Mouse (Mus musculus): ENCODE measurements at regions not wholly inside any gene's neighbourhood (a gene's known extent, or its start where the extent isn't known, plus 50 kb on each side); places are given as distances from the start of the nearest gene placed in this dataset.

DNA sequence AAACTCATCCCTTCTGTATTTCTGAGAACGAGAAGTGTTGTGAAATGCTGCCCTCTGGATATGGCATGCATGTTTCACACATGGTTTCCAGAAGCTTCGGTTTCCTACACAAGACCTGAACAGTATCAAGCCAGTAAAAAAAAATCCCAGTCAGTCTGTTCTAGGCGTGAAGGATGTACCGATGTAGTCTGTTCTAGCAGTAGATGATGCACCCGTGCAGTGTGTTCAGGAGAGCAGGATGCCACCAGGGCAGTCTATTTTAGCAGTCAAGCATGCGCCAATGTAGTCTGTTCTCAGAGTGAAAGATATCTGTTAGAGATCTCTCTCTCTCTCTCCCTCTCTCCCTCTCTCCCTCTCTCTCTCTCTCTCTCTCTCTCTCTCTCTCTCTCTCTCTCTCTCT lies 162.0 kb downstream of the 4930544G11Rik start:
- DNase-seq (ENCODE audit: low spot score, missing footprints) = no peak
- no peaks in the 10 kb centered on the region for H3K4me1 ChIP-seq (ENCODE audit: control insufficient read depth, insufficient read depth, low read length)

DNA sequence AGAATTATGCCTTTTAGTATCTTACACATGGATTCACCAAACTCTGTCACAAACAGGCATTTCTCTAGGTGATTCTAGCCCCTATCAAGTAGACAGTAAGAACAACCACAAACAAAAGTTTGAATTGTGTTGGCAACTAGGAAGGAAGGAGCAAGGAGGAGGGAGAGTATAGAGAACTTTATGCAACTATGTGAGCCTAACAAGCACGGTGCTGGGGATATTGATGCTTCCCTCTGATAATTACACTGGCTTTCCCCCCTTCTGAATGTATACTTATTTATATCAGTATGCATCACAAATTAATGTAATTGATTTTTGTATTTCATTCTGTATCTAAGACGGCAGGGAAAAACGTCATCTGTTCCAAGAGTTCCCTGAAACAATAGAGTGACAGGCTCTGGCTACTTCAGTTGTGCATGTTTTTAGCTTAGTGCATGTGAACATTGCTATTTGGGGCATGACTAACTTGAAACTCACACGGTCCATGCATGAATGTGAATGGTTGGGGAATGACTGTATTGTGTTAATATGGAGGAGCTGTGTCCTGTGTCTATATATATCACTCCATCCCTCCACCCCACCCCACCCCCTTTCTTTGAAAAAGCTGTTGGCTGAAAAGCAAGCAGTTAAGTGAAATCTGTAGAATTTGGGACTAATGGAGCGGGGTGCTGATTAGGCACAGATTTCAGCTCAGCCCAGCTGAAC lies 169.2 kb downstream of the 4930544G11Rik start:
- Histone ChIP-seq H3K27me3 (ENCODE audit: control insufficient read depth, insufficient read depth, low read length) (no peaks in the 10 kb centered on the region), H3K9ac (ENCODE audit: low read length) (no peak overlapping the region), H3K9me3 (ENCODE audit: control insufficient read depth, low read length) (no peaks in the 10 kb centered on the region), H3K36me3 (ENCODE audit: control insufficient read depth, insufficient read depth, low read length) (no peaks in the 10 kb centered on the region), H3K4me3 (ENCODE audit: low read depth, low read length) (no peak overlapping the region), H3K27ac (ENCODE audit: low read depth, low read length) (no peak overlapping the region), H3K4me2 (no peak overlapping the region), H3K4me1 (ENCODE audit: control insufficient read depth, insufficient read depth, low read length) (no peaks in the 10 kb centered on the region)
- ATAC-seq (ENCODE audit: low FRiP score) (no peak), DNase-seq (ENCODE audit: low spot score, missing footprints) (no peak)
- 80% methylated on average over 5 of the region's 5 CpGs for WGBS

More for the DNA sequence above, 162.0 kb downstream of the 4930544G11Rik start:
- Histone ChIP-seq H3K4me3 (ENCODE audit: low read depth, low read length) (no peak overlapping the region), H3K27ac (ENCODE audit: low read depth, low read length) (no peak overlapping the region), H3K9me3 (ENCODE audit: control insufficient read depth, low read length) (no peaks in the 10 kb centered on the region), H3K4me2 (no peak overlapping the region), H3K27me3 (ENCODE audit: control insufficient read depth, insufficient read depth, low read length) (no peaks in the 10 kb centered on the region), H3K36me3 (ENCODE audit: control insufficient read depth, insufficient read depth, low read length) (no peaks in the 10 kb centered on the region), H3K9ac (ENCODE audit: low read length) (no peak overlapping the region)
- ATAC-seq (ENCODE audit: low FRiP score) = no peak
- WGBS = 88% methylated on average over 6 of the region's 6 CpGs

DNA sequence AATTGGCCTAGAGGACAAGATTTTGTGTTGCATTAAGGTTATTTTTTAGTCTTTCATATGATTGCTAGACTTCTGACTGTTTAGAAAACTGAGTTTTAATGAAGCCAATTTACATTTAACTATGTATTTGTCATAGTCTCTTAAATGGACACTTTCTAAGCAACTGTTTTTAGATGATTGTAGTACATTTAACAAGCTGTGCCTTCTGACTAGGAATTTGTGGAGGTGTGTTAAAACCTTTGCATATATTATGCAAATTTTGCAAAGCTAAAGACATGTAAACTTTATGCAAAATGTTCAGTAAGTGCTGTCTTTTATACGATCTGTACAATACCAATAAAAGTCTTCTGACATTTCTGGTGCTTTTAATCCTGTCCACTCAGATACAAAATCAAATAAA lies 171.9 kb downstream of the 4930544G11Rik start:
- Histone ChIP-seq H3K4me2 (no peak overlapping the region), H3K4me1 (ENCODE audit: control insufficient read depth, insufficient read depth, low read length) (no peaks in the 10 kb centered on the region), H3K27me3 (ENCODE audit: control insufficient read depth, insufficient read depth, low read length) (no peaks in the 10 kb centered on the region), H3K4me3 (ENCODE audit: low read depth, low read length) (no peak overlapping the region), H3K9me3 (ENCODE audit: control insufficient read depth, low read length) (no peaks in the 10 kb centered on the region), H3K27ac (ENCODE audit: low read depth, low read length) (no peak overlapping the region), H3K36me3 (ENCODE audit: control insufficient read depth, insufficient read depth, low read length) (no peaks in the 10 kb centered on the region), H3K9ac (ENCODE audit: low read length) (no peak overlapping the region)
- no peak for DNase-seq (ENCODE audit: low spot score, missing footprints)
- WGBS = 91% methylated on average over 1 of the region's 1 CpGs
- ATAC-seq (ENCODE audit: low FRiP score) = no peak

DNA sequence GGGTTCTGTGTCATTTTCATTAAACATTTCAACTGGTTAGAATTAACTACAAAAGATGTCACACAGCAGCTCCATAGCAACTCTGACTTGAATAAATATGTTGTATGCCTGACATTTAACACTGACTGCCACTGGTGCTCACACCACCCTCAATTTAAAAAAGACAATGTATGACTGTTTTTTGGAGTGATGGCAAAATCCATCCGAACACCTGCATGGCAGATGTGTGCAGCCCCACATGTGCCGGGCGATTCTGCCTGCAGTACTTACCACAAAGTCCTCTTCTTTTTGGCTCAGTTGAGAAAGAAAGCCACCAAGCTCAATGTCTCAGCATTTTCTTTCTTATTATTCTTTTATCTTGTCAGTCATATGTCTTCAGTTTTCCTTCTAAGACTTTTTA lies 199.4 kb downstream of the 4930544G11Rik start:
- Histone ChIP-seq H3K4me3 (ENCODE audit: low read depth, low read length) (no peak overlapping the region), H3K4me1 (ENCODE audit: control insufficient read depth, insufficient read depth, low read length) (no peaks in the 10 kb centered on the region), H3K27me3 (ENCODE audit: control insufficient read depth, insufficient read depth, low read length) (no peaks in the 10 kb centered on the region), H3K4me2 (no peak overlapping the region), H3K9ac (ENCODE audit: low read length) (no peak overlapping the region), H3K27ac (ENCODE audit: low read depth, low read length) (no peak overlapping the region), H3K9me3 (ENCODE audit: control insufficient read depth, low read length) (no peaks in the 10 kb centered on the region), H3K36me3 (ENCODE audit: control insufficient read depth, insufficient read depth, low read length) (no peaks in the 10 kb centered on the region)
- DNase-seq (ENCODE audit: low spot score, missing footprints) = no peak
- WGBS = 82% methylated on average over 3 of the region's 3 CpGs
- ATAC-seq (ENCODE audit: low FRiP score) = no peak

DNA sequence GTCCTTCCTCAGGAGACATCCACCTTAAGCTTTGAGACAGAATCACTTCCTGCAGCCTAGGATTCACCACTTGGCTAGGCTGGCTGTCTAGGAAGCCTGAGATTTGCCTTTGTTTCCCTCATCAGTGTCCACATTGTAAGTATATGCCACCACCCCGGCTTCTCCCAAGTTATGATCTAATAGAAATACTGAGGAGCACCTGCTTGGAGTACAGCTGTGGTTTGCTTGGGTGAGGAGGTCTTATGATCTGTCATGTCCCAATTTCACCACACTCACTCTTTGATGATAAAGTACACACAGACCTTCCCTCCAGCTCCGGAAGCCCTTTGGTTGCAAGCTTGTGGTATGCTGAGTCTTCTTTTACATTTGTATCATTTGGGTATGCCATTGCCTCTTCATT lies 202.4 kb downstream of the 4930544G11Rik start:
- Histone ChIP-seq H3K4me2 (no peak overlapping the region), H3K36me3 (ENCODE audit: control insufficient read depth, insufficient read depth, low read length) (no peaks in the 10 kb centered on the region), H3K9me3 (ENCODE audit: control insufficient read depth, low read length) (no peaks in the 10 kb centered on the region), H3K27ac (ENCODE audit: low read depth, low read length) (no peak overlapping the region), H3K4me1 (ENCODE audit: control insufficient read depth, insufficient read depth, low read length) (no peaks in the 10 kb centered on the region), H3K4me3 (ENCODE audit: low read depth, low read length) (no peak overlapping the region), H3K9ac (ENCODE audit: low read length) (no peak overlapping the region), H3K27me3 (ENCODE audit: control insufficient read depth, insufficient read depth, low read length) (no peaks in the 10 kb centered on the region)
- DNase-seq (ENCODE audit: low spot score, missing footprints) (no peak), ATAC-seq (ENCODE audit: low FRiP score) (no peak)
- WGBS = 96% methylated on average over 2 of the region's 2 CpGs

DNA sequence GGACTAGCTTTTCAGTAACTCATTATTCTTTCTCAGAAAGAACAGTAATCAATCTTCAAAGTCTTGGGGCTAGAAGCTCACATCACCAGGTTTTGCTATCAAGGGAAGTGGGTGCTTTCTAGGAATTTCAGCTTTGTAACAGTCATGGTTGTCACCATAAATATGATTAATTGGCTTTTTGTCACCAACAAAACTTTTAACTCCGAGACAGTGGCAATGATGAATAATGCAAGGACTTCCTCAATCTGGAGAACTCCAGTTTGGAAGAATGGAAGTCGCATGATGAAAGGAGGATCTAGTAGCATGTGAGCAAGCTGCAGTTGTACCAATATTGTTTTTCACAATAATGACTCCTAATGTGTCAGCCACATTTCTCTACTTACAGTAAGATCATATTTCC lies 208.4 kb downstream of the 4930544G11Rik start:
- Histone ChIP-seq H3K4me1 (ENCODE audit: control insufficient read depth, insufficient read depth, low read length) (no peaks in the 10 kb centered on the region), H3K27ac (ENCODE audit: low read depth, low read length) (no peak overlapping the region), H3K27me3 (ENCODE audit: control insufficient read depth, insufficient read depth, low read length) (no peaks in the 10 kb centered on the region), H3K4me3 (ENCODE audit: low read depth, low read length) (no peak overlapping the region), H3K36me3 (ENCODE audit: control insufficient read depth, insufficient read depth, low read length) (no peaks in the 10 kb centered on the region), H3K4me2 (no peak overlapping the region), H3K9me3 (ENCODE audit: control insufficient read depth, low read length) (no peaks in the 10 kb centered on the region), H3K9ac (ENCODE audit: low read length) (no peak overlapping the region)
- 57% methylated on average over 2 of the region's 2 CpGs for WGBS
- no peak for ATAC-seq (ENCODE audit: low FRiP score)
- no peak for DNase-seq (ENCODE audit: low spot score, missing footprints)

DNA sequence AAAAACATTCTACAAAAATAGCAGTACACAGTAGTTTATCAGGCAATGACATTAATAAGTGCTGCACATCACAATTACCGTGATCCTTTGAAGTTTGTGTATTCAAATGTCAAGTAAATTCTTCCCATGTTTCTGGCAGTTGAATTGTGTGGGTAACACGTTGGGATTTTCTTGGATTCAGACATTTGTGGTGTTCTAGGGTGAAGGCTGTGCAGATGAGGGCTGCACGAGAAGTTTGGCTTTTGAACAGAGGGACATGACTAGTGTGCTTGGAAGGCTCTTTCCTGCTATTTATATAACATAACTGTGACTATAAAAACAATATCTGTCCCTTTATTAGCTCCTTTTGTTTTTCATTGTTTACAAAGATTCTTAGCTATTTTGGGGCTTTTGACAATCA lies 216.5 kb downstream of the 4930544G11Rik start:
- WGBS = 68% methylated on average over 3 of the region's 3 CpGs
- DNase-seq (ENCODE audit: low spot score, missing footprints) = no peak
- Histone ChIP-seq H3K9ac (ENCODE audit: low read length) (no peak overlapping the region), H3K36me3 (ENCODE audit: control insufficient read depth, insufficient read depth, low read length) (no peaks in the 10 kb centered on the region), H3K4me3 (ENCODE audit: low read depth, low read length) (no peak overlapping the region), H3K4me1 (ENCODE audit: control insufficient read depth, insufficient read depth, low read length) (no peaks in the 10 kb centered on the region), H3K9me3 (ENCODE audit: control insufficient read depth, low read length) (no peaks in the 10 kb centered on the region), H3K4me2 (no peak overlapping the region), H3K27ac (ENCODE audit: low read depth, low read length) (no peak overlapping the region), H3K27me3 (ENCODE audit: control insufficient read depth, insufficient read depth, low read length) (no peaks in the 10 kb centered on the region)
- ATAC-seq (ENCODE audit: low FRiP score) = no peak

DNA sequence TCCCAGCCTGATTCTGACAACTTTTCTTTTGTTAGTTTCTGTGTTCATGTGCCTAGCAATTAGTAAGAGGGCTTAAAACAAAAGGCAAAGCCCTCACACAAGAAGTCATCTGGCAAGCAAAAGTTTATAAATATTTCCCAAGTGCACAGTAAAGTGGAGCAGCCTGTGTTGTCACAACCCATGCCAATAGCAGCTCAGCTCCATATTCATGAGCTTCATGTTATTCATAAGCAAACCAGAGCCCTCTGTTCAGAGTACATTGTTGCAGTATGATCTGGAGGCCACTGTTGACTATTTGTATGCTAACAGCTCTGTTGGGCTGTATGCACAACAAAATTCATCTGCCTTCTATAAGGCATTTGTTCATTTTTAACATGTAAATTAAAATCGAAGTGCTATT lies 245.6 kb downstream of the 4930544G11Rik start:
- Histone ChIP-seq H3K9ac (ENCODE audit: low read length) (no peak overlapping the region), H3K27me3 (ENCODE audit: control insufficient read depth, insufficient read depth, low read length) (no peaks in the 10 kb centered on the region), H3K4me1 (ENCODE audit: control insufficient read depth, insufficient read depth, low read length) (no peaks in the 10 kb centered on the region), H3K36me3 (ENCODE audit: control insufficient read depth, insufficient read depth, low read length) (no peaks in the 10 kb centered on the region), H3K9me3 (ENCODE audit: control insufficient read depth, low read length) (no peaks in the 10 kb centered on the region), H3K4me2 (no peak overlapping the region), H3K27ac (ENCODE audit: low read depth, low read length) (no peak overlapping the region), H3K4me3 (ENCODE audit: low read depth, low read length) (no peak overlapping the region)
- DNase-seq (ENCODE audit: low spot score, missing footprints) (no peak), ATAC-seq (ENCODE audit: low FRiP score) (0 out of 2 replicates have a peak, but pooled peaks have one; percentile 68)
- 73% methylated on average over 1 of the region's 1 CpGs for WGBS

DNA sequence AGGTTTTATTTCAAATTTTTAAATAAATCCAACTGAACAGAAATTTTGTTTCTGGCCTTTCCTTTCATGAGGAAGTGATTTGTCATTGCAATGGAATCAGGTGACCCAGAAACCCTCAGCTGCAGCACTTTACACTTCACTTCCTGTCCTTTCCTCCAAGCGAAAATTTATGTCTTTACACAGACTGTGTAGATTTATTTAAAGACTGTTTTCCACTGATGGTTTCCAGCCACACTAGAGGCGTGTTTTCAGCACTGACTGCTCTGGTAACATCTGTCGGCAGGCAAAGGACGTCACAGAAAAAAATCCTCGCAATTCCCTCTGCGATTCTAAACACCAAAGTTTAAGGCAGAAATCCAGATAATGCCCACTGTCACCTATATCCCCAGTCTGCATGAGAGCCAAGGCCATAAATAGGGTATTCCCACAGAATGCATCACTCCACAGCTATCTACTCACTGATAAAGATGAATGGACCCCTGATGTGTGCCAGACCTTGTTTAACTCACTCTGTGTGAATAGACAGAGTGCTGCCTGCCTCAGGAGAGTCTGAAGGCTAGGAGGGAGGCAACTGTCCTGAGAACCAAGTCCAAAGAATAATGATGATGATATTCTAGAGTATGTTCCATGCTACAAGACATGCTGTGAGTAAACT lies 247.9 kb downstream of the 4930544G11Rik start:
- H3K4me1 ChIP-seq (ENCODE audit: control insufficient read depth, insufficient read depth, low read length) = no peaks in the 10 kb centered on the region
- no peak overlapping the region for H3K4me2 ChIP-seq
- no peak overlapping the region for H3K9ac ChIP-seq (ENCODE audit: low read length)
- H3K36me3 ChIP-seq (ENCODE audit: control insufficient read depth, insufficient read depth, low read length) = no peaks in the 10 kb centered on the region
- no peak for ATAC-seq (ENCODE audit: low FRiP score)
- no peaks in the 10 kb centered on the region for H3K9me3 ChIP-seq (ENCODE audit: control insufficient read depth, low read length)
- 79% methylated on average over 6 of the region's 6 CpGs for WGBS
- no peak overlapping the region for H3K27ac ChIP-seq (ENCODE audit: low read depth, low read length)
- no peak overlapping the region for H3K4me3 ChIP-seq (ENCODE audit: low read depth, low read length)
- no peak for DNase-seq (ENCODE audit: low spot score, missing footprints)
- no peaks in the 10 kb centered on the region for H3K27me3 ChIP-seq (ENCODE audit: control insufficient read depth, insufficient read depth, low read length)
